Mouse (Mus musculus) layer of hippocampus, adult 8-10 months (tissue): ENCODE results near the gene Hist1h2ah. TPM values are rescaled to one million over a fixed set of nuclear protein-coding genes. Genes with fewer than 3 reads are reported as not detected.
"Not testable (repeated sequence)": the region's sequence is repeated elsewhere in the genome, so short reads cannot be mapped to it uniquely, and the experiment has no call there.

Source experiments
- DNase-seq, 2 experiments: peaks; one replicate each; pipeline ENCODE4 v3.0.0; 2022; ENCODE audit warnings: low spot score in 2 of 2
- total RNA-seq, 4 experiments: library from RNA; stranded (reverse); gene quantifications; 2 replicates each; pipeline ENCODE4 v1.2.4; 2022

Hist1h2ah gene
- total RNA-seq, result 10 to 100 TPM in 3 of 4 experiments, 1 to 10 TPM in 1; 6.5 to 26.2 (median 15.2) TPM

DNA sequence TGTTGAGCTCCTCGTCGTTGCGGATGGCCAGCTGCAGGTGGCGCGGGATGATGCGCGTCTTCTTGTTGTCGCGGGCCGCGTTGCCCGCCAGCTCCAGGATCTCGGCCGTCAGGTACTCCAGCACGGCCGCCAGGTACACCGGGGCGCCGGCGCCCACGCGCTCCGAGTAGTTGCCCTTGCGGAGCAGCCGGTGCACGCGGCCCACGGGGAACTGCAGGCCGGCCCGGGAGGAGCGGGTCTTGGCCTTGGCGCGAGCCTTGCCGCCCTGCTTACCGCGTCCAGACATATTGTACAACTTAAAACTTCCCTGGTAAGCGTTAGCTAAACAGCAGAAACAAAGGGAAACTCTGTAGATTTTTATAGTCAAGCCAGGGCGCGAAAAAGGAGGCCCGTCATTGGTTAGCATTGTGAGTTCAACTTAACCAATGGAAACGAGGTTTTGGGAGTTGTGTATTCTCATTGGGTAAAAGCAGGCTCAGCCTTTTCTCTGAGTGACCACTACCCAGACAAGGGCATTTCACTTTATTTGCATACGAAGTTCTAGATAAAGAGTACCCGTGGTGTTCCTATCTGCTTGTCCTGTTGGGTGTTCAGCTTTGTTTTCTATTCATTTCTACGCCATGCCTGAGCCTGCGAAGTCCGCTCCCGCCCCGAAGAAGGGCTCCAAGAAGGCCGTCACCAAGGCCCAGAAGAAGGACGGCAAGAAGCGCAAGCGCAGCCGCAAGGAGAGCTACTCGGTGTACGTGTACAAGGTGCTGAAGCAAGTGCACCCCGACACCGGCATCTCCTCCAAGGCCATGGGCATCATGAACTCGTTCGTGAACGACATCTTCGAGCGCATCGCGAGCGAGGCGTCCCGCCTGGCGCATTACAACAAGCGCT, at the start of gene Hist1h2ah, which contains the start of gene Hist1h2bk:
TSS of gene Hist1h2ah (minus strand) at position 302 of the 882 bp plus-strand sequence.
TSS of gene Hist1h2bk (plus strand) at position 604 of the 882 bp plus-strand sequence.
- peak; percentile 85 to 87 for DNase-seq

DNA sequence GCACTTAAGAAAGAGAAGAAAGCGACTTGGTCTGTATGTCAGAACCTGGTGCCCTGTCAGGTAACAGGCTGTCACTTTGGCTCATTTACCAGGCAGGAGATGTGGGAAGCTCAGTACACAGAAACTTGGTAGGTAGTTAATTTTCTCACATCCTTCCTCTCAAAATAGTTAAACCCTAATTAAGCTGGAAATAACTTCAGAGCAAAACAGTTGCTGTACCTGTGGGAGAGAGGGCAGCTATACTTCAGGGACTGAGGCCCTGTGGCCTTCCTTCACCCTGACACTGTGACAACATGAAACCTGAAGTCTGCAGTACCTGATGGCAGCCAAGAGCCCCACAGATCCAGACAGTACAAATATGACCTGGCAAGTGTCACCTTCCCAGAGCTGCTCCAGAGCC, 48.8 kb upstream of the Hist1h2ah start, which contains the start of gene Vmn1r188:
TSS of gene Vmn1r188 (plus strand) at position 301 of the 400 bp plus-strand sequence.
- not testable (repeated sequence) for DNase-seq

GRCm38 (mm10) chr13:22063468-22063867, 28.1 kb upstream of the Hist1h2ah start:
- DNase-seq, result no peak

- no peak for DNase-seq
Measured at GRCm38 (mm10) chr13:22061422-22061821, 26.1 kb upstream of the Hist1h2ah start.

DNA sequence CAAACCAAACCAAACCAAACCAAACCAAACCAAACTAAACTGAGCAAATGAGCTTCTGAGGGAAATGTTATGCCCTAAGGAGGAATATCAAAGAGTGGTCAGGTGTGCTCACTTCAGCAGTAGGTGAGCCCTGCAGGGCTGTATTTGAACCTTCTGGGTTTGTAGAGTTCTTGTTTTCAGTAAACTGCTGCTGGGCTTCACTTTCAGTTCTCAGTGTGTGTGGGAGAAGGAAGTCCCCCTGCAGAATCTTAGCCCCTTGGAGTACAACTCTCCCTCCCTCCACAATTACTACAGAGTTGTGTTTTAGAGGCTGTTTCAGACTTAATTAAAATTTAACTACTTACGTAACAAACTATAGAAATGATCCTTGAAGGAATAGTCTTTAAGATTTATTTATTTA, 18.4 kb upstream of the Hist1h2ah start:
- DNase-seq, result no peak

- no peak for DNase-seq
Measured at GRCm38 (mm10) chr13:22051523-22051859, 16.1 kb upstream of the Hist1h2ah start.

- DNase-seq, result peak; percentile 82 to 92
Measured at GRCm38 (mm10) chr13:22050591-22051522, 15.5 kb upstream of the Hist1h2ah start.

- DNase-seq, result no peak
Measured at GRCm38 (mm10) chr13:22049737-22050440, 14.5 kb upstream of the Hist1h2ah start.

- DNase-seq, result no peak
Measured at GRCm38 (mm10) chr13:22049041-22049440, 13.7 kb upstream of the Hist1h2ah start.

DNA sequence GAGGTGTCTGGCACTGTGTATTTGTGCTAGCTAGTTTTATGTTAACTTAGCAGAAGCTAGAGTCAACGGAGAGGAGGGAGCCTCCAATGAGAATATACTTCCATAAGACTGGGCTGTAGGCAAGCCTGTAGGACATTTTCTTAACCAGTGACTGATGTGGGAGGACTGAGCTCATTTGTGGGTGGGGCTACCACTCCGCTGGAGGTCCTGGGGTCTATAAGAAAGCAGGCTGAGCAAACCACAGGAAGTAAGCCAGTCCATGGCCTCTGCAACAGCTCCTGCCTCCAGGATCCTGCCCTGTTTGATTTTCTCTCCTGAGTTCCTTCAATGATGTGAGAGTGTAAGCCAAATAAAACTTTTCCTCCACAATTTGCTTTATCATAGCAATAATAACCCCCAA, 9.9 kb upstream of the Hist1h2ah start:
- no peak for DNase-seq

DNA sequence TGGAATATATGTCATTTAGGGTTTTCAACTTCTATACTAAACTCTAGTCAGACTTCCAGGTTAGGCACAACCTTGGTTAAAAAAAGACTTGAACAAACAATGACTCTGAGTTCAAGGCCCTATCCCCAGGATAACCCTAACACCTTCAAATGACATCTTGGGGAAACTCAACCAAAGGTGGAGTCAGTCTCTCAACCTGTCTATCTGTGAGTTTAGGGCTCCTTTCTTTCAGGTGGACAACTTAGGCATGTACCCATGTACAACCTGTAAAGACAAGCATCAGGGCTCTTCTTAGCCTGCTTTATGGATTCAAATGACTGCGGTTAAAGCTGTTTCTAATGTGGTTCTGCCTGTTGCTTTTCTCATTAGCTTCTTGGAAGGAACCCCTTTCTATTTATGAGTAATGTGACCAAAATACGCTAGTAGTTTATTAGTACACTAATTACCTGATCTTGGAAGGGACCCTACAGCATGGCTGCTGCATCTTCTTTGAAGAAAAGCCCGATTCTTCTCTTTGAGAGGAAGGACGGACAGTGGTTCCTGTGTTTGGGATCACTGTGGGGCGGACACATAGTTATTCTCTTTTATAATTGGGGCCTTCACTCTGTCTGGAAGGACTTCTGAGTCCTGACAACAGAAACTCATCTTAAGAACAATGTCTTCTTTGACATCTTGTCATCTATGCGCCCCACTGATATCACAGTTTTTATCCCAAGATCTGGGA, 9.2 kb upstream of the Hist1h2ah start:
- no peak for DNase-seq

DNA sequence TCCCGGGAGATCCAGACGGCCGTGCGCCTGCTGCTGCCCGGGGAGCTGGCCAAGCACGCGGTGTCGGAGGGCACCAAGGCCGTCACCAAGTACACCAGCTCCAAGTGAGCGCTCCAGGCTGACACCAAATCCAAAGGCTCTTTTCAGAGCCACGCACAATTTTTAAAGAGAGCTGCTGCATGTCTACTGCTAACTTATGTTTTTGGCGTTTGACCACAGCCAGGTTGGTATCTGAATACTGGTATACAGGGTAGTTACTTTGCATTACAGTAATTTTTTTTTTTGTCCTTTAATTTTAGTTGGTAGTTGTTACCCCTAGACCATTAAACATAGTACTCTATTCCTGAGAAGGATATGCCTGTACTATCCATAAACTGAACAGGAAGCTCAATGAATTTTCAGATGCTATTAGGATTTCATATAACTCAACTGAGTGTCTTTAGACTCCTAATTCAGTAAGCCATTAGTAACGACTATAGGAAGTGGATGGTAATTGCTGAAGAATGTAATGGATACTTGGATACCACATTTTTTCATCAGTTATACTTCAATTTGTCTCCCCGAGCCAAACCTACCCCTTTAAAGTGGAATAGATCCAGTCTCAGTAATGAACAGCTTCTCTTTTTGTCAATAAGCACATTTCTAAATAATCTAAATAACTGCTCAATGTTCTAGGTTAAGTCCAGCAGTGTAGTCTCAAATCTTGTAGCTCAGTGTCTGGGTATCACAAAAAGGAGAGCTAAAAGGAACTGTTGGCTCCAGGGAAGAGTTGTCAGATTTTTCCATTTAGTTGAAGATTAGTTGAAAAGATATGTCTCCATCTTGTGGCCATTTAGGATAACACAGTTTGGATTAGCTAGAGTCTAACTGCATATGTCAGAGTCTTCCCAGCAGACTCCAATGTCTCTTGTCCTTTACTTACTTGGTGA, 8.4 kb upstream of the Hist1h2ah start:
- no peak for DNase-seq

DNA sequence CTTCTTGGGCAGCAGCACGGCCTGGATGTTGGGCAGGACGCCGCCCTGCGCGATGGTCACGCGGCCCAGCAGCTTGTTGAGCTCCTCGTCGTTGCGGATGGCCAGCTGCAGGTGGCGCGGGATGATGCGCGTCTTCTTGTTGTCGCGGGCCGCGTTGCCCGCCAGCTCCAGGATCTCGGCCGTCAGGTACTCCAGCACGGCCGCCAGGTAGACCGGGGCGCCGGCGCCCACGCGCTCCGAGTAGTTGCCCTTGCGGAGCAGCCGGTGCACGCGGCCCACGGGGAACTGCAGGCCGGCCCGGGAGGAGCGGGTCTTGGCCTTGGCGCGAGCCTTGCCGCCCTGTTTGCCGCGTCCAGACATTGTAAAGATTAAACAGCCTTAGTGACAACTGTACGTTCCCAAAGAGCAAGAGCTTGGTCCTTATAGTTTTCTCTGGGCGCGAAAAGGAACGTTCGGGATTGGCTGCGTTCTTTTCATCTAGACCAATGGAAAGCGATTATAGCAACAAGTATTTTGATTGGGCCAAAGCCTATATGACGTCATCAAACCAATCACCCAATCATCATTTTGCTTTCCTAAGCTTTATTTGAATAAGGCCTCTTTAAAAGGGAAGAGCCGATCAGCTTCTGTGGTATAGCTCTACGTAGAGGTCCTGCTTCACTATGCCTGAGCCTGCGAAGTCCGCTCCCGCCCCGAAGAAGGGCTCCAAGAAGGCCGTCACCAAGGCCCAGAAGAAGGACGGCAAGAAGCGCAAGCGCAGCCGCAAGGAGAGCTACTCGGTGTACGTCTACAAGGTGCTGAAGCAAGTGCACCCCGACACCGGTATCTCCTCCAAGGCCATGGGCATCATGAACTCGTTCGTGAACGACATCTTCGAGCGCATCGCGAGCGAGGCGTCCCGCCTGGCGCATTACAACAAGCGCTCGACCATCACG, 7.5 kb upstream of the Hist1h2ah start, which contains the start of the genes Hist1h2ag and Hist1h2bj:
TSS of gene Hist1h2ag (minus strand) at position 377 of the 935 bp plus-strand sequence.
TSS of gene Hist1h2bj (plus strand) at position 647 of the 935 bp plus-strand sequence.
- peak; percentile 92 to 93 for DNase-seq

DNA sequence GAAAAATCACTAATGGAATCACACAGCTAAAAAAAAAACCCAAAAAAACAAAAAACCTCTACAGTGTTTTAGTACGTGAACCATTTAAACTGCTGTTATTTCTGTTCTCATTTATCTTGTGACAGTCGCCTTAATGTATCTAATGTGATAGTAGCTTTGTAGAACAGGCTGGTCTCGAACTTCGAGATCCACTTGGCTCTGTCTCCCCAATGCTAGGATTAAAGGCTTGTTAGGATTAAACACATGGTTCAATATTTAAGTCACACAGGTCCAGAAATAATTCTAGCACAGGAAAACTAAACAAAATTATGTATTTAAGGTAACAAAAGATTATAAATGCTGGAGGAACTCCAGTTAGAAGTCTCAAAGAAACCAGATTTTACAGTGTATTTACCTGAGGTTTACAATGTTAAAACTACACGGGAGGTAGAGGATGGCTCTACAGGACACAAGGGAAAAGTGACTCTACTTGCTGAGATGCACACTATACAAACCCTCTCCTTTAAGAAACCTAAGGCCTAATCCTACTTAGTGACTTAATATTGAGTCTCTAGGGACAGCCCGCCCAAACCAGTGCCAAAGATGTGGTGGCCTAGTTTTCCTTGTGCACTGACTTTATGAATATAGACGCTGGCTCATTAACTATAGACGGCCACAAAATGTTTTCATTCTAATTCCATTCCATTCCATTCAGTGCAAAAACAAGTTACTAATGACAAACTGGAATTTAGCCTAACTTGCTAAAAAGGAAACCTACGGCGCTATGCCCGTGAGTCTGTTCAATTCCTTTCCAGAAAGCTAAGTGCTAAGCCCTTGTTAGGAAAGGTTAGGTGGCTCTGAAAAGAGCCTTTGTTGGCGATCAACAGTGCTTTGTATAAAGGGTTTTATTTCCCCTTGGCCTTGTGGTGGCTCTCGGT, 6.5 kb upstream of the Hist1h2ah start:
- no peak for DNase-seq

DNA sequence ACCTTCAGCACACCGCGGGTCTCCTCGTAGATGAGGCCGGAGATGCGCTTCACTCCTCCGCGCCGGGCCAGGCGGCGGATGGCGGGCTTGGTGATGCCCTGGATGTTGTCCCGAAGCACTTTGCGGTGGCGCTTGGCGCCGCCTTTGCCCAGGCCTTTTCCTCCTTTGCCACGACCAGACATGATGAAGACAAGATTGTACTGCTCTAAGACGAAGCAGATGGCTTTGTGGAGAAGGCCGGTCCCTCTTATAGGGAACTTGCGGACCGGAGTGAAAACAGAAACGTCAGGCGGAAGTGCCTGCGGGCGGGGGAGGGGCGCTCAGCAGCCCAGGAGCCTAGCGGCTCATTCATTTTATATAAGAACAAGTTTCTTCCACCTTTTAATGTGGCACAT, 5.8 kb upstream of the Hist1h2ah start, which contains the start of gene Hist1h4i:
TSS of gene Hist1h4i (minus strand) at position 221 of the 395 bp plus-strand sequence.
- DNase-seq, result peak; percentile 95 to 98

- DNase-seq, result no peak
Measured at GRCm38 (mm10) chr13:22040464-22041141, 5.2 kb upstream of the Hist1h2ah start.
